Mouse (Mus musculus) bone marrow, adult 2 months (tissue): ENCODE data around the gene Gm21954. TPM values are rescaled to one million over a fixed set of nuclear protein-coding genes. Genes with fewer than 3 reads are reported as not detected.

Source experiments
- H3K27ac ChIP-seq: fragments of 200-500 bp; 2 replicates; pipeline ENCODE4 v1.5.1; 2012; ENCODE audit warnings: low read depth, mild to moderate bottlenecking, control low read depth, inconsistent platforms, low read length; ENCODE audit not compliant: control insufficient read depth, poor library complexity, insufficient read depth
- H3K4me1 ChIP-seq: fragments of 200-500 bp; 2 replicates; pipeline ENCODE4 v1.6.1; 2011; ENCODE audit warnings: low read length; ENCODE audit not compliant: control insufficient read depth, insufficient read depth
- H3K4me3 ChIP-seq: fragments of 200-500 bp; replicated peaks from 2 replicates; pipeline ENCODE3; 2011; ENCODE audit warnings: mild to moderate bottlenecking, low read depth, low read length, control low read depth; ENCODE audit not compliant: control insufficient read depth
- CTCF ChIP-seq: fragments of 200-500 bp; IDR thresholded peaks from 2 replicates; pipeline ENCODE4 v1.5.1; 2011; ENCODE audit warnings: low read length, control low read depth; ENCODE audit not compliant: control insufficient read depth, insufficient read depth
- POLR2A ChIP-seq: fragments of 200-500 bp; IDR thresholded peaks from 2 replicates; pipeline ENCODE4 v1.6.1; 2011; ENCODE audit warnings: low read depth, mild to moderate bottlenecking, control low read depth, low read length, borderline replicate concordance; ENCODE audit not compliant: control insufficient read depth
- whole genome bisulfite sequencing: fragments of 180-500 bp; shearing (Covaris S2); methylation state at CpG from one replicate; pipeline ENCODE4 v1.1.7; 2018; 5-methylcytosine and 5-hydroxymethylcytosine counted together
- polyA plus RNA-seq: library from polyadenylated mRNA; stranded (reverse); fragments of >200 nt; gene quantifications from 2 replicates; pipeline ENCODE4 v1.2.4, GENCODE M21; 2011; ENCODE audit warnings: low replicate concordance; ENCODE audit not compliant: missing spikeins, insufficient read depth, insufficient read length

Gene Gm21954
- polyA plus RNA-seq, 1 experiment: not detected

DNA sequence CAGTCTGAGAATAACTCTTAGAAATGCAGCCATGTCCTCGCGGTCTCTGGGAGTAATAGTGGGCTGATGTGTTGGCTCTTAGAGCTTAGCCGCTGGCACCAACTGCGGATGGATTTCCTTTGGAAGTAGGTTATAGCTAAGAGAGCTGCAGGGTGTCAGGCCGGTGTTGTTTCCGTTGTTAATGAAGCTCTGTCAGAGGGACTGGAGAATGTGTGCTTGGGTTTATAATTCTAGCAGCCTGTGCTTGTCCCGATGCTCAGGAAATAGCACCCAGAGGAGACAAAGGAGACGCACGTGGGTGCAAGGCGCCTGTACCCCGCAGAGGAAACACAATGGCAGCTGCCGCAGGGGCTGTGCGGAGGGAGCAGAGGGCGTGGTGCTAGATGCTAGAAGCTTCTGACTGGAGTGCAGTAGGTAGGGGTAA is 56.5 kb downstream of the Gm21954 start:
- Histone ChIP-seq H3K4me3 (no peak overlapping the region), H3K4me1 (no peaks in the 10 kb centered on the region), H3K27ac (no peak overlapping the region)
- 36% methylated on average over 14 of the region's 14 CpGs for WGBS
- TF ChIP-seq CTCF (no peak), POLR2A (no peak)

Other genes with a start within 250 kb of the Gm21954 start
- gene Dclk1, start 229.8 kb downstream of the Gm21954 start, polyA plus RNA-seq: 1.5 and 4.4 TPM in 2 replicates